Mouse (Mus musculus) myocyte (in vitro differentiated cells): ENCODE data around the gene Pou5f1.

ENCODE experiments used
- MAX ChIP-seq: IDR thresholded peaks from one replicate; pipeline ENCODE4 v1.6.1; 2011; ENCODE audit warnings: low read depth, mild to moderate bottlenecking, control low read depth
- TCF12 ChIP-seq: IDR thresholded peaks from one replicate; pipeline ENCODE4 v1.6.1; 2011; ENCODE audit warnings: mild to moderate bottlenecking, control low read depth; ENCODE audit not compliant: poor library complexity, insufficient read depth, severe bottlenecking
- USF1 ChIP-seq: IDR thresholded peaks from one replicate; pipeline ENCODE4 v1.6.1; 2011; ENCODE audit warnings: low read depth, mild to moderate bottlenecking, control low read depth, moderate library complexity

DNA sequence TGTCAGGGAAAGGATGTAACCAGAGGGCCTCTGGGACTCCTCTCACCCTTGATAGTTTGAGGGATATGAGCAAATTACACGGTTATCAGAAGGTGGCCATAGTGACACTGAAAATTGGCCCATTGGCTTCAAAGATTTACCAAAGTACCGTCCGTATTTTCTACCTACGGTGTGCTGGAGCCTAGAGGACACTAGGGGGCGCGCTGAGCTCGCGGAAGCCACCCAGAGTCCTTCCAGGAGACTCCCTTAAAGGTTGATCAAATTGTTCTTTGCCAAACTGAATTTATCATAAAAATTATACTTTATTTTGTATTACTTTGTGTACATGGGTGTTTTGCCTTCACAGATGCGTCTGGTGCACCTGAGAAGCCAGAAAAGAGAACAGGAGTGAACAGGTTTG lies 21.8 kb upstream of the Pou5f1 start:
- TF ChIP-seq MAX: no peak
- no peak for TF ChIP-seq USF1
- no peak for TF ChIP-seq TCF12
